Mouse (Mus musculus): ENCODE measurements around the gene Sema4g. TPM values are rescaled to one million over a fixed set of nuclear protein-coding genes. Genes with fewer than 3 reads are reported as not detected.
"Not testable (repeated sequence)": the region's sequence is repeated elsewhere in the genome, so short reads cannot be mapped to it uniquely, and the experiment has no call there.

The Sema4g gene
- polyA plus RNA-seq, 1 experiment from 2014 or later, result 11.0 TPM

- H3K9ac ChIP-seq (ENCODE audit: low read length), result no peak overlapping the region
- no peak overlapping the region for H3K27ac ChIP-seq (ENCODE audit: low read depth, low read length)
- H3K9me3 ChIP-seq (replicated peaks; ENCODE audit: control insufficient read depth, low read length), result no peaks in the 10 kb centered on the region
- DNase-seq (ENCODE audit: low spot score) (peak; percentile 38), ATAC-seq (no peak)
- H3K27me3 ChIP-seq (replicated peaks; ENCODE audit: control insufficient read depth, insufficient read depth, low read length), result no peaks in the 10 kb centered on the region
- no peak overlapping the region for H3K4me2 ChIP-seq (ENCODE audit: low read length)
- H3K4me1 ChIP-seq (ENCODE audit: control insufficient read depth, insufficient read depth, low read length), result no peaks in the 10 kb centered on the region
- WGBS, result 48% methylated on average over 17 of the region's 17 CpGs
- peaks cover 11% of the 10 kb centered on the region; the same call in 1 of the 2 replicates for H3K36me3 ChIP-seq (ENCODE audit: control insufficient read depth, insufficient read depth, low read length)
- no peak overlapping the region for H3K4me3 ChIP-seq (ENCODE audit: low read depth, low read length)
Measured at GRCm38 (mm10) chr19:45032570-45033332, 43.9 kb downstream of the Sema4g start.

GRCm38 (mm10) chr19:45036867-45037266 is 48.0 kb downstream of the Sema4g start:
- Histone ChIP-seq H3K9me3 (replicated peaks; ENCODE audit: control insufficient read depth, low read length) (no peaks in the 10 kb centered on the region), H3K27ac (ENCODE audit: low read depth, low read length) (no peak overlapping the region), H3K4me3 (ENCODE audit: low read depth, low read length) (no peak overlapping the region), H3K4me1 (ENCODE audit: control insufficient read depth, insufficient read depth, low read length) (no peaks in the 10 kb centered on the region), H3K36me3 (ENCODE audit: control insufficient read depth, insufficient read depth, low read length) (no peaks in the 10 kb centered on the region), H3K27me3 (replicated peaks; ENCODE audit: control insufficient read depth, insufficient read depth, low read length) (no peaks in the 10 kb centered on the region), H3K4me2 (ENCODE audit: low read length) (no peak overlapping the region), H3K9ac (ENCODE audit: low read length) (no peak overlapping the region)
- ATAC-seq (no peak), DNase-seq (ENCODE audit: low spot score) (no peak)
- WGBS, result 33% methylated on average over 16 of the region's 16 CpGs

- not testable (repeated sequence) for ATAC-seq; DNase-seq (ENCODE audit: low spot score); H3K9ac ChIP-seq (ENCODE audit: low read length); H3K27ac ChIP-seq (ENCODE audit: low read depth, low read length); H3K36me3 ChIP-seq (ENCODE audit: control insufficient read depth, insufficient read depth, low read length); H3K9me3 ChIP-seq (replicated peaks; ENCODE audit: control insufficient read depth, low read length); H3K4me1 ChIP-seq (ENCODE audit: control insufficient read depth, insufficient read depth, low read length); H3K4me2 ChIP-seq (ENCODE audit: low read length); H3K4me3 ChIP-seq (ENCODE audit: low read depth, low read length); H3K27me3 ChIP-seq (replicated peaks; ENCODE audit: control insufficient read depth, insufficient read depth, low read length)
- WGBS, result 90% methylated on average over 7 of the region's 7 CpGs
Measured at GRCm38 (mm10) chr19:45038198-45038597, 49.3 kb downstream of the Sema4g start.

- Histone ChIP-seq H3K4me1 (ENCODE audit: control insufficient read depth, insufficient read depth, low read length) (no peaks in the 10 kb centered on the region), H3K4me2 (ENCODE audit: low read length) (no peak overlapping the region), H3K27ac (ENCODE audit: low read depth, low read length) (no peak overlapping the region), H3K27me3 (replicated peaks; ENCODE audit: control insufficient read depth, insufficient read depth, low read length) (peaks cover 1% of the 10 kb centered on the region; the same call in 1 of the 2 replicates), H3K36me3 (ENCODE audit: control insufficient read depth, insufficient read depth, low read length) (no peaks in the 10 kb centered on the region), H3K9ac (ENCODE audit: low read length) (no peak overlapping the region), H3K4me3 (ENCODE audit: low read depth, low read length) (no peak overlapping the region), H3K9me3 (replicated peaks; ENCODE audit: control insufficient read depth, low read length) (no peaks in the 10 kb centered on the region)
- no peak for DNase-seq (ENCODE audit: low spot score)
- no peak for ATAC-seq
- WGBS, result 56% methylated on average over 13 of the region's 13 CpGs
Measured at GRCm38 (mm10) chr19:45040214-45040613, 51.3 kb downstream of the Sema4g start.

GRCm38 (mm10) chr19:45044389-45044927 is 55.6 kb downstream of the Sema4g start:
- peaks cover 6% of the 10 kb centered on the region; the same call in 1 of the 2 replicates for H3K27me3 ChIP-seq (replicated peaks; ENCODE audit: control insufficient read depth, insufficient read depth, low read length)
- 0 out of 2 replicates have a peak, but pooled peaks cover 4% of the 10 kb centered on the region for H3K36me3 ChIP-seq (ENCODE audit: control insufficient read depth, insufficient read depth, low read length)
- ATAC-seq (no peak), DNase-seq (ENCODE audit: low spot score) (no peak)
- no peak overlapping the region for H3K4me2 ChIP-seq (ENCODE audit: low read length)
- no peak overlapping the region for H3K9ac ChIP-seq (ENCODE audit: low read length)
- WGBS, result 65% methylated on average over 11 of the region's 11 CpGs
- H3K4me3 ChIP-seq (ENCODE audit: low read depth, low read length), result no peak overlapping the region
- no peak overlapping the region for H3K27ac ChIP-seq (ENCODE audit: low read depth, low read length)
- H3K9me3 ChIP-seq (replicated peaks; ENCODE audit: control insufficient read depth, low read length), result no peaks in the 10 kb centered on the region
- H3K4me1 ChIP-seq (ENCODE audit: control insufficient read depth, insufficient read depth, low read length), result peaks cover 24% of the 10 kb centered on the region

- ATAC-seq (no peak), DNase-seq (ENCODE audit: low spot score) (no peak)
- no peak overlapping the region for H3K27ac ChIP-seq (ENCODE audit: low read depth, low read length)
- H3K9me3 ChIP-seq (replicated peaks; ENCODE audit: control insufficient read depth, low read length), result no peaks in the 10 kb centered on the region
- peaks cover 6% of the 10 kb centered on the region; the same call in 1 of the 2 replicates for H3K27me3 ChIP-seq (replicated peaks; ENCODE audit: control insufficient read depth, insufficient read depth, low read length)
- WGBS, result 56% methylated on average over 15 of the region's 15 CpGs
- H3K4me1 ChIP-seq (ENCODE audit: control insufficient read depth, insufficient read depth, low read length), result peaks cover 28% of the 10 kb centered on the region
- H3K4me3 ChIP-seq (ENCODE audit: low read depth, low read length), result no peak overlapping the region
- no peak overlapping the region for H3K9ac ChIP-seq (ENCODE audit: low read length)
- H3K36me3 ChIP-seq (ENCODE audit: control insufficient read depth, insufficient read depth, low read length), result peaks cover 10% of the 10 kb centered on the region; the same call in 1 of the 2 replicates
- no peak overlapping the region for H3K4me2 ChIP-seq (ENCODE audit: low read length)
Measured at GRCm38 (mm10) chr19:45045236-45045635, 56.3 kb downstream of the Sema4g start.

GRCm38 (mm10) chr19:45045651-45046050 is 56.8 kb downstream of the Sema4g start, which contains the start of gene Pdzd7:
Pdzd7 (minus strand) TSS chr19:45045717.
- Histone ChIP-seq H3K27ac (ENCODE audit: low read depth, low read length) (0 out of 2 replicates have a peak within 1 kb of the TSS, but pooled peaks have one; percentile 90), H3K36me3 (ENCODE audit: control insufficient read depth, insufficient read depth, low read length) (peaks cover 14% of the 10 kb centered on the region; the same call in 1 of the 2 replicates), H3K9me3 (replicated peaks; ENCODE audit: control insufficient read depth, low read length) (no peaks in the 10 kb centered on the region), H3K4me3 (ENCODE audit: low read depth, low read length) (peak within 1 kb of the TSS; percentile 51), H3K9ac (ENCODE audit: low read length) (peak within 1 kb of the TSS; percentile 77), H3K4me2 (ENCODE audit: low read length) (peak within 1 kb of the TSS; percentile 68), H3K27me3 (replicated peaks; ENCODE audit: control insufficient read depth, insufficient read depth, low read length) (peaks cover 6% of the 10 kb centered on the region; the same call in 1 of the 2 replicates), H3K4me1 (ENCODE audit: control insufficient read depth, insufficient read depth, low read length) (peaks cover 28% of the 10 kb centered on the region)
- DNase-seq (ENCODE audit: low spot score) (no peak), ATAC-seq (no peak)
- WGBS, result 74% methylated on average over 5 of the region's 5 CpGs

GRCm38 (mm10) chr19:45046523-45047321 is 57.8 kb downstream of the Sema4g start:
- Histone ChIP-seq H3K9me3 (replicated peaks; ENCODE audit: control insufficient read depth, low read length) (no peaks in the 10 kb centered on the region), H3K4me1 (ENCODE audit: control insufficient read depth, insufficient read depth, low read length) (peaks cover 28% of the 10 kb centered on the region)

More at GRCm38 (mm10) chr19:45046523-45047321, 57.8 kb downstream of the Sema4g start:
- H3K9ac ChIP-seq (ENCODE audit: low read length), result peak overlapping the region; percentile 77
- H3K27me3 ChIP-seq (replicated peaks; ENCODE audit: control insufficient read depth, insufficient read depth, low read length), result peaks cover 6% of the 10 kb centered on the region; the same call in 1 of the 2 replicates
- peak overlapping the region; percentile 90 for H3K27ac ChIP-seq (ENCODE audit: low read depth, low read length)
- H3K36me3 ChIP-seq (ENCODE audit: control insufficient read depth, insufficient read depth, low read length), result peaks cover 23% of the 10 kb centered on the region
- ATAC-seq (peak; percentile 57), DNase-seq (ENCODE audit: low spot score) (peak; percentile 90)
- peak overlapping the region; percentile 68 for H3K4me2 ChIP-seq (ENCODE audit: low read length)
- under 1% methylated on average over 34 of the region's 34 CpGs for WGBS
- H3K4me3 ChIP-seq (ENCODE audit: low read depth, low read length), result peak overlapping the region; percentile 51
